Mouse (Mus musculus): ENCODE results near the gene Prdx2.

The Prdx2 gene

GRCm38 (mm10) chr8:84997649-84998295, 28.4 kb downstream of the Prdx2 start:
- DNase-seq (ENCODE audit: low spot score in 2 of 2): peak; percentile 87 to 96

- DNase-seq (ENCODE audit: low spot score in 2 of 2): peak; percentile 62 to 81
Observed at GRCm38 (mm10) chr8:85007686-85008085, 38.3 kb downstream of the Prdx2 start.

DNA sequence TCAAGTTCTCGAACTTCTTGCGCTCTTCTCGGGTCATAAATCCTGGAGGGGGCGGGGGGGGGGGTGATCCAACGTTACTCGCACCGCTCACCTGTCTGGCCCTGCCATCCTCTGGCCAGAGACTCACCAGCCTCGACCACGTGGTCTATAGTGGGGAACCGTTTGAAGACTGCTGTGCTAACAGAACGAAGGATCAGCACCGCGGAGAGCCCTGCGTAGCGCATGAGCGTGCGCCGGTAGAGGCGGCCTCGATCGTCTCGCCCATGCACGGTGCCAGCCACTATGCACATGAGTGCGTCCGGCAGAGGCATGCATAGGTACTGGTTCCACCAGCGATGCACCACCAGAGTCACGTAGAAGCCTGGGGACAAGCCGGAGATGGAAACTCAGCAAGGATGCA, 41.9 kb downstream of the Prdx2 start:
- no peak for DNase-seq (ENCODE audit: low spot score in 2 of 2)

DNA sequence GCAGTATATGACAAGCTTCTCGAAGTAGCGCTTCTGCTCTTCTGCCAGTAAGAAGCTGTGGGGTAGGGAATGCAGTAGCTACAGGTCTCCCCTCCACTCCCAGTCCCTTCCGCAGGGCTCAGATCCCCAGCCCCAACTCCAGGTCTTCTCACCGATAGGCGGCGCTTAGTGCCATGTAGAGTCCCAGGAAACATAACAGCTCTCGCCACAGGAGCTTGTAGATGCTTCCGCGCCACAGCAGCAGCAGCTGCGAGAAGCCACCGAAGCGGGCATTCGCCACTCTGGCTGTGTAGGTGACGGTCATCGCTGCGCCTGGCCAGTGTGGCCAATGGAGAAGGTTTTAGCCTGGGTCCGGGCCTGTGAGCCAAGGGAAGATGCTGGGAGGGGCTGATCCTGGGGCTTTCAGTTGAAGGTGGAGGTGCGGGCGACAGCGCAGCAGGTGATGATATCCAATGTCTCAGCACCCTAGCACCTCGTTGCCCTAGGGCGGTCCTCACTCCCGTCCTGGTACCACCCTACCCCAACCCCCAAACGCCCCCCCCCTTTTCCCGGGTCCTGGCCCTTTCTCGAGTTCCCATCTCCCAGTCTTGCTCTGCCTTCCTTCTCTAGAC, 43.9 kb downstream of the Prdx2 start:
- DNase-seq (ENCODE audit: low spot score in 2 of 2): peak; percentile 52 to 78

- no peak for DNase-seq (ENCODE audit: low spot score in 2 of 2)
Observed at GRCm38 (mm10) chr8:85014431-85014830, 45.0 kb downstream of the Prdx2 start, which contains the start of gene Best2. TSS of gene Best2 (minus strand) at chr8:85014531.

- DNase-seq (ENCODE audit: low spot score in 2 of 2): no peak
Observed at GRCm38 (mm10) chr8:85016724-85017123, 47.3 kb downstream of the Prdx2 start.

DNA sequence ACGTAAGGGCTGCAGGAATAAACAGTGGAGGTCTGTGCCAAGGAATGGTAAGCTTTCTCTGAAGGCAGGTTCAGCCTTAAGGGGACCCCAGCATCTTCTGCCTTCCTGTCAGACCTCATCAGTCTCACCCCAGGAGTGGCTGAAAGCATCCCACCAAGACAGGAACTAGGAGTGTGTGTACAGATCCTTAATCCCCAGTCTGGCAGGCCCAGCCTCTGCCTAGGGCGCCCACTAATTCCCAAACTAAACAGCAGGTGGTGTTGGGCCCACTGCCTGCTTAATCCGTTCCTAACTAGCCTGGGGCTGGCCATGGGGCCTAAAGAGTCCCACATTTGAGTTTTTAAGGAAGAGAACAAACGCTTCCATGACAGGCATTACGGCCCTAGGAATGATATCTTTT, 47.8 kb downstream of the Prdx2 start:
- DNase-seq (ENCODE audit: low spot score in 2 of 2): no peak

DNA sequence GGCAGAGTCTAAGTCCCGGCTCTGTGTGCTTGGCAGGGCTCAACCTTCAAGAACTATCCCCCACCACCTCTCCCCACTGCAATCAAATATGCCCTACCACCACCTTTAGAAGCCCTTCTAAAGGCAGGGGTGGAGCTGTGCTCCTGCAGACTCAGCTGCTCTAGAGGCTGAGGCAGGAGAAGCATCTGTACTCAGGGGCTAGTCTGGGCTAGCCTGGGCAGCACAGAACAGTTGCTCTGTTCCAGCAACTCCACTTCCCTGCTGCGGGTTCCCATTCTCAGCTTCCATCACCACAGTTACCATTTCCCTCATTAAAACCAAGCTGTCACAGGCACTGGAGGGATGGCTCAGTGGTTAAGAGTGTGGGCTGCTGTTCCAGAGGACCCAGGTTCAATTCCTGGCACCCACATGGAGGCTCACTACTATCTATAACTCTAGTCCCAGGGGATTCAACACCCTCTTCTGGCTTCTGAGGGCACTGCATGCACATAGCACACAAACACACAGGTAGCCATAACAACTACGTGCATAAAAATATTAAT, 52.2 kb downstream of the Prdx2 start:
- no peak for DNase-seq (ENCODE audit: low spot score in 2 of 2)

GRCm38 (mm10) chr8:85023846-85024245, 54.5 kb downstream of the Prdx2 start:
- DNase-seq (ENCODE audit: low spot score in 2 of 2): no peak
